Mouse (Mus musculus): ENCODE measurements around the gene Olfr474.
"Not testable (repeated sequence)": the region's sequence is repeated elsewhere in the genome, so short reads cannot be mapped to it uniquely, and the experiment has no call there.

Gene Olfr474

GRCm38 (mm10) chr7:107954343-107954742, at the start of gene Olfr474:
TSS of gene Olfr474 (plus strand) at chr7:107954643.
- in situ Hi-C loops (cut with MboI, MseI): no loop called here

DNA sequence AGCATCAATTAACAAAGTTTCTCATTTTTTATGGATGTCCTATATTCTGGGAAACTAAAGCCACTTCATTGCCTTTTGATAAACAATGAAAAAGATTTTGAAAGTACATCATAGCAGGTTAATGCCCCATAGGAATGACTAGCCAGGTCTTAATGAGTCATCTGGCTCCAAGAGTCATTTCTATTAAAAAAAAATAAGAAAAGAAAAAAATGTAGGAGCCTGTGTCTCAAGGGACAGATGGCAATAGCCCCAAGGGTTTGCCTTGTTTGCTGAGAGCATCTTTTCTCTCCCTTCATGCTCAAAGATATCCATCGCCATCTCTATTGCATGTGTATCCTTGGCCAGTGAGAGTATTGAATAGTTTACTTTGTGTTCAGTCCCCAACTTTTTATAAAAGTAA, 24.3 kb upstream of the Olfr474 start, which contains the start of gene Olfr473:
Gene Olfr473, plus strand, starts transcription at position 301 of the 400 bp plus-strand sequence.
- in situ Hi-C loops (cut with MboI, MseI): no loop called here

DNA sequence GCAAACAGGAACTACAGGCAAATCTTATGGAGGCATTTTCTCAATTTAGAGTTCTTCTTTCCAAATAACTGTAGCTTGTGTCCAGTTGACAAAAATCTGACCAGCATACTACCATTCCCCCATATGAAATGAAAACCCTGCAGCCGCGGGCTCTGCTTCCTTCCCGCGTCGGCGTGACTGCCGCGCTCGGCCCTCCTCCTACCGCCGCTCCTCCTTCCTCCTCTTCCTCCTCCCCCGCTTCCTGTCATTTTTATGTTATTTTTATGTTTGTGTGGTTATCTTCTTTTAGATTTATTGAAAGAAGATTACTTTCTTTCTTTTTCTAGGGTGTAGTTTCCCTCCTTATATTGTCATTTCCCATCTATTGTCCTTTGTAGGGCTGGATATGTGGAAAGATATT, 1.9 kb upstream of the Olfr474 start:
- in situ Hi-C loops (cut with MboI, MseI): not testable (repeated sequence)

DNA sequence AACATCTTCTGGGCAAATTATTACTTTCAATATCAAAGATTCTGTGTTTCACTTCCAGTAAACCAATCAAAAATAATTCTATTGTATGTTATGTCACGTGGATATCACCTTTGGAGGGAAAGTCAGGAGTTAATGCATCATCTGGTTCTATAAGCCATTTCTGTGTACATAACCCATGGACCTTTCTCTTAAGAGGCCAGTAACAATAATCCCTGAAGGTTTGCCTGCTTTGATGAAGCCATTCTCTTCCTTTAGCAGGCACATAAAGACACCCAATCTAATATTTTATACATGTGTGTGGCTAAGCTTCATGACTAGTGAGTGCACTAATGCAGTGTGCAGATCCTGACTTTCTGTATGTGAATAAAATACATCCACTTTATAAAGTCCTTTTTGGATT, 10.1 kb downstream of the Olfr474 start, which contains the start of gene Olfr476:
Gene Olfr476, plus strand, starts transcription at position 301 of the 400 bp plus-strand sequence.
- in situ Hi-C loops (cut with MboI, MseI): no loop called here

- in situ Hi-C loops (cut with MboI, MseI): no loop called here
Observed at GRCm38 (mm10) chr7:107986393-107986792, 31.9 kb downstream of the Olfr474 start, which contains the start of gene Olfr477. TSS of gene Olfr477 (plus strand) at chr7:107986693.

Measured in T-helper 1 cell (primary cell).